20 mouse cellular contexts compared by ENCODE assay signal in genomic region chr6:37291171-37291570, GRCm38 (mm10). TPM values are rescaled to one million over a fixed set of nuclear protein-coding genes. Genes with fewer than 3 reads are reported as not detected.
"Had no signal": no experiment of that assay in that cellular context is flagged by ENCODE, and none has a peak within 500 bp of the region (broad histone marks: within the 10 kb centered on the region; RNA-seq: fewer than 3 reads in every experiment).

No protein-coding gene starts in this region.

- H3K27me3 ChIP-seq: kidney, embryonic 15.5 days; liver, embryonic 13.5 days; midbrain, embryonic 13.5 days; neural tube, embryonic 12.5 days; neural tube, embryonic 15.5 days had no signal

- H3K27ac ChIP-seq: kidney, embryonic 15.5 days; left cerebral cortex, adult 2 months; liver, embryonic 13.5 days; macrophage; midbrain, embryonic 13.5 days; neural tube, embryonic 12.5 days; neural tube, embryonic 15.5 days had no signal

- H3K9me3 ChIP-seq: kidney, embryonic 15.5 days; liver, embryonic 13.5 days; midbrain, embryonic 13.5 days; neural tube, embryonic 12.5 days; neural tube, embryonic 15.5 days had no signal

- H3K9ac ChIP-seq: kidney, embryonic 15.5 days; liver, embryonic 13.5 days; midbrain, embryonic 13.5 days; neural tube, embryonic 12.5 days; neural tube, embryonic 15.5 days had no signal

- H3K4me2 ChIP-seq: kidney, embryonic 15.5 days; liver, embryonic 13.5 days; midbrain, embryonic 13.5 days; neural tube, embryonic 12.5 days; neural tube, embryonic 15.5 days had no signal

- DNase-seq: kidney, adult 11 months; kidney, adult 8-10 months; kidney, postnatal 10 days; kidney, postnatal 36 days; layer of hippocampus, postnatal 36 days; liver, embryonic 13.5 days; lung, adult 2 months; right cerebral cortex, adult 18-20 months; right cerebral cortex, postnatal 25 days; spleen, adult 18-20 months; thymus, adult 18-20 months; thymus, postnatal 36 days had no signal

- H3K4me3 ChIP-seq: kidney, embryonic 15.5 days; left cerebral cortex, adult 2 months; liver, embryonic 13.5 days; midbrain, embryonic 13.5 days; neural tube, embryonic 12.5 days; neural tube, embryonic 15.5 days had no signal

- H3K4me1 ChIP-seq: kidney, embryonic 15.5 days; liver, embryonic 13.5 days; neural tube, embryonic 12.5 days had no signal

- H3K36me3 ChIP-seq: kidney, embryonic 15.5 days; liver, embryonic 13.5 days; neural tube, embryonic 12.5 days had no signal

- ATAC-seq: midbrain, embryonic 13.5 days; midbrain, embryonic 16.5 days had no signal

RNA-seq across cellular contexts. Expression of gene Dgki, which starts 8.8 kb away (rescaled TPM):
- polyA plus RNA-seq: liver, adult 2 months had no signal
